ENCODE assay signal across 8 mouse cellular contexts in genomic region chr3:153689793-153690291, GRCm38 (mm10). TPM values are rescaled to one million over a fixed set of nuclear protein-coding genes. Genes with fewer than 3 reads are reported as not detected.
DNase-seq lines count a peak whose midpoint lies in the region; ATAC-seq and TF ChIP-seq lines count a peak whose summit lies in the region.

No protein-coding gene starts in this region.

- no peaks in the 10 kb centered on the region for H3K36me3 ChIP-seq in midbrain, postnatal 0 days (ENCODE audit: insufficient read depth, low read length)
- no peaks in the 10 kb centered on the region for H3K36me3 ChIP-seq in midbrain, embryonic 14.5 days (ENCODE audit: control insufficient read depth, insufficient read depth, low read length)
- H3K36me3 ChIP-seq in heart, embryonic 10.5 days, result no peaks in the 10 kb centered on the region
- no peaks in the 10 kb centered on the region for H3K36me3 ChIP-seq in limb, embryonic 10.5 days
- H3K36me3 ChIP-seq in splenic B cell, adult 2 months (ENCODE audit: control insufficient read depth, insufficient read depth, low read length, poor library complexity, severe bottlenecking), result no peaks in the 10 kb centered on the region
- H3K36me3 ChIP-seq in neural tube, embryonic 15.5 days, result no peaks in the 10 kb centered on the region

- no peak overlapping the region for H3K4me3 ChIP-seq in midbrain, postnatal 0 days (ENCODE audit: low read depth, low read length)
- no peak overlapping the region for H3K4me3 ChIP-seq in midbrain, embryonic 14.5 days (replicated peaks; ENCODE audit: low read depth, low read length)
- peak overlapping the region; percentile 36 for H3K4me3 ChIP-seq in heart, embryonic 10.5 days
- no peak overlapping the region for H3K4me3 ChIP-seq in limb, embryonic 10.5 days
- no peak overlapping the region for H3K4me3 ChIP-seq in neural tube, embryonic 15.5 days (replicated peaks)

- H3K27me3 ChIP-seq in midbrain, postnatal 0 days (ENCODE audit: insufficient read depth, low read length), result no peaks in the 10 kb centered on the region
- H3K27me3 ChIP-seq in midbrain, embryonic 14.5 days (ENCODE audit: control insufficient read depth, insufficient read depth, low read length), result no peaks in the 10 kb centered on the region
- H3K27me3 ChIP-seq in heart, embryonic 10.5 days (ENCODE audit: insufficient read depth, poor library complexity, severe bottlenecking), result no peaks in the 10 kb centered on the region; the same call in 1 of the 2 replicates
- H3K27me3 ChIP-seq in limb, embryonic 10.5 days (ENCODE audit: low read depth, poor library complexity, severe bottlenecking), result no peaks in the 10 kb centered on the region
- H3K27me3 ChIP-seq in splenic B cell, adult 2 months (ENCODE audit: control insufficient read depth, insufficient read depth, low read length, poor library complexity, severe bottlenecking), result no peaks in the 10 kb centered on the region
- H3K27me3 ChIP-seq in neural tube, embryonic 15.5 days (replicated peaks), result no peaks in the 10 kb centered on the region

- 71% methylated on average over 11 of the region's 11 CpGs for WGBS in midbrain, postnatal 0 days
- WGBS in midbrain, embryonic 14.5 days, result 66% methylated on average over 11 of the region's 11 CpGs
- WGBS in heart, embryonic 10.5 days, result 27% methylated on average over 11 of the region's 11 CpGs
- 53% methylated on average over 11 of the region's 11 CpGs for WGBS in limb, embryonic 10.5 days
- 57% methylated on average over 11 of the region's 11 CpGs for WGBS in neural tube, embryonic 15.5 days

- H3K4me2 ChIP-seq in midbrain, postnatal 0 days (ENCODE audit: low read depth, low read length, poor library complexity, severe bottlenecking), result no peak overlapping the region
- no peak overlapping the region for H3K4me2 ChIP-seq in midbrain, embryonic 14.5 days (ENCODE audit: low read length)
- no peak overlapping the region for H3K4me2 ChIP-seq in neural tube, embryonic 15.5 days

- no peak overlapping the region for H3K27ac ChIP-seq in midbrain, postnatal 0 days (ENCODE audit: low read depth, low read length)
- H3K27ac ChIP-seq in midbrain, embryonic 14.5 days (replicated peaks; ENCODE audit: low read depth, low read length), result no peak overlapping the region
- H3K27ac ChIP-seq in heart, embryonic 10.5 days, result peak overlapping the region; percentile 77
- peak overlapping the region; percentile 68 for H3K27ac ChIP-seq in limb, embryonic 10.5 days
- H3K27ac ChIP-seq in neural tube, embryonic 15.5 days (replicated peaks), result no peak overlapping the region

- TF ChIP-seq CTCF in midbrain, postnatal 0 days (IDR thresholded peaks at IDR 0.05), result no peak

- no peak overlapping the region for H3K9ac ChIP-seq in midbrain, postnatal 0 days (replicated peaks; ENCODE audit: low read length, poor library complexity, severe bottlenecking)
- no peak overlapping the region for H3K9ac ChIP-seq in midbrain, embryonic 14.5 days (replicated peaks; ENCODE audit: low read length)
- no peak overlapping the region for H3K9ac ChIP-seq in neural tube, embryonic 15.5 days (replicated peaks)

- H3K9me3 ChIP-seq in midbrain, postnatal 0 days (ENCODE audit: low read length), result no peaks in the 10 kb centered on the region
- no peaks in the 10 kb centered on the region for H3K9me3 ChIP-seq in midbrain, embryonic 14.5 days (ENCODE audit: control insufficient read depth, low read length)
- H3K9me3 ChIP-seq in heart, embryonic 10.5 days, result no peaks in the 10 kb centered on the region
- no peaks in the 10 kb centered on the region for H3K9me3 ChIP-seq in limb, embryonic 10.5 days (replicated peaks)
- H3K9me3 ChIP-seq in neural tube, embryonic 15.5 days (replicated peaks), result no peaks in the 10 kb centered on the region

- ATAC-seq in midbrain, postnatal 0 days (ENCODE audit: low FRiP score), result no peak
- no peak for ATAC-seq in midbrain, embryonic 14.5 days (ENCODE audit: low FRiP score, low TSS enrichment)
- no peak for ATAC-seq in neural tube, embryonic 15.5 days (ENCODE audit: low FRiP score)

- DNase-seq in midbrain, postnatal 0 days (ENCODE audit: low spot score), result peak; percentile 31
- DNase-seq in midbrain, embryonic 14.5 days, result no peak
- DNase-seq in heart, embryonic 10.5 days (ENCODE audit: low spot score), result peak; percentile 95
- DNase-seq in limb, embryonic 10.5 days (ENCODE audit: low spot score), result no peak
- DNase-seq in splenic B cell, adult 2 months (ENCODE audit: low read depth, low spot score), result peak; percentile 21
- DNase-seq in frontal cortex, postnatal 14 days (ENCODE audit: low spot score in 2 of 2), result no peak
- DNase-seq in gastrocnemius, adult 8-10 months (ENCODE audit: low spot score in 2 of 2), result no peak

- 0 out of 2 replicates have a peak, but pooled peaks cover 3% of the 10 kb centered on the region for H3K4me1 ChIP-seq in midbrain, postnatal 0 days (ENCODE audit: insufficient read depth, low read length)
- H3K4me1 ChIP-seq in midbrain, embryonic 14.5 days (ENCODE audit: control insufficient read depth, insufficient read depth, low read length), result peaks cover 4% of the 10 kb centered on the region; the same call in 1 of the 2 replicates
- peaks cover 55% of the 10 kb centered on the region for H3K4me1 ChIP-seq in heart, embryonic 10.5 days
- peaks cover 62% of the 10 kb centered on the region for H3K4me1 ChIP-seq in limb, embryonic 10.5 days
- peaks cover 21% of the 10 kb centered on the region for H3K4me1 ChIP-seq in neural tube, embryonic 15.5 days

RNA-seq across cellular contexts. Expression of gene St6galnac3, which starts 35.1 kb away (rescaled TPM):
- 6.9 and 18.1 TPM in 2 replicates for total RNA-seq in midbrain, postnatal 0 days (2014; rRNA removed)
- polyA plus RNA-seq in midbrain, postnatal 0 days (2015; fragmentation: Nextera tagmentation; extraction: Ambion mirVana), result 11.1 and 11.9 TPM in 2 replicates
- 21.4 and 26.6 TPM in 2 replicates for polyA plus RNA-seq in midbrain, embryonic 14.5 days (2014; fragmentation: Nextera tagmentation; extraction: Ambion mirVana)
- 26.7 and 38.4 TPM in 2 replicates for polyA plus RNA-seq in heart, embryonic 10.5 days (2016; fragmentation: Nextera tagmentation; extraction: Ambion mirVana)
- polyA plus RNA-seq in limb, embryonic 10.5 days (2016; fragmentation: Nextera tagmentation; extraction: Ambion mirVana), result 53.3 and 53.6 TPM in 2 replicates
- total RNA-seq in gastrocnemius, adult 8-10 months (2022), result 1 to 10 TPM in 2 of 4 experiments, under 1 TPM in 2; 0.92 to 2.0 (median 1.1) TPM
- polyA plus RNA-seq in neural tube, embryonic 15.5 days (2015; fragmentation: Nextera tagmentation; extraction: Ambion mirVana), result 23.0 and 23.5 TPM in 2 replicates

Comparison
In these comparisons a context has a peak if more than half of its experiments do, and no peak if none do; other contexts are left out.
1. DNase-seq: peak in midbrain, postnatal 0 days (single experiment), heart, embryonic 10.5 days (single experiment) and splenic B cell, adult 2 months (single experiment); none in midbrain, embryonic 14.5 days (single experiment), limb, embryonic 10.5 days (single experiment), frontal cortex, postnatal 14 days (0 of 2) and gastrocnemius, adult 8-10 months (0 of 2).
2. H3K27ac ChIP-seq: peak in heart, embryonic 10.5 days (single experiment) and limb, embryonic 10.5 days (single experiment); none in midbrain, postnatal 0 days (single experiment), midbrain, embryonic 14.5 days (single experiment) and neural tube, embryonic 15.5 days (single experiment).